In the genomic region with DNA sequence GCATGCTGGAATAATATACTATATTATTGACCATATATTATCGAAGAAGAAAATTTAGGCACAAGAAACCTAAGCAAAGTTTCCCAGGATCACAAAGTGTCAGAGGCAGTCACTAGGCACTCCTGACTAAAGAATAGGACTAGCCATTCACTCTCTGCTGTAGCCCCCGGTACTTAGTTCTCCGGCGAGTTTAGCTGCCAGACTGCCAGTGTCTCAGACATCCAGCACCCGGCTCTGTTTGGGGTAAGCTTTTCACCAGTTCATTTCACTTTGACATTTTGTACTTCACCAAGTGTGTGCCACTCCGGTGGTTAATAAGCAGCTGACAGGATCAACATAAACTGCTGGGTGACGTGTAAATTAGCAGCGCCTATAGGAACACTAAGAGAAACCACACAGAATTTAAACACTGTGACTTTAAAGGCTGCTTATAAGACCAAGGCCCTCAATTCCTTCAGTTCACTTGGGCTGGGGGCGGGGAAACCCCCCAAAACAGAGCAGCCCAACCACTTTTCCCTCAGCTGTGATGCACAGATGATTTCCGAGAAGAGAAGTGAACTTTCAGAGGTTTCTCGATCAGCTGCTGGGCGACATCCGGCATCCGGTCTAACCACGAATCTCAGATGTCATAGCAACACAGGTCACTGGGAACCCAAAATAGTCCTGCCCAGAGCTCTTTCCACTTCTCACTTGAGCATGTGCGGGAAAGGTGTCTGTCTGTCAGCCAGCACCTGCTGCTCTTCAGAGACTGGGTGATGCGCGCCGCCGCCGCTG, we compare ENCODE assay signal across 8 mouse cellular contexts.
DNase-seq lines count a peak whose midpoint lies in the region; ATAC-seq lines count a peak whose summit lies in the region.

No protein-coding gene starts in this region.

- H3K27ac ChIP-seq in forebrain, embryonic 11.5 days (ENCODE audit: low read depth, low read length): no peak overlapping the region
- H3K27ac ChIP-seq in forebrain, embryonic 12.5 days: no peak overlapping the region

- H3K36me3 ChIP-seq in forebrain, embryonic 11.5 days (ENCODE audit: control insufficient read depth, insufficient read depth, low read length): no peaks in the 10 kb centered on the region
- no peaks in the 10 kb centered on the region for H3K36me3 ChIP-seq in forebrain, embryonic 12.5 days (replicated peaks)

- no peak overlapping the region for H3K4me2 ChIP-seq in forebrain, embryonic 11.5 days (ENCODE audit: low read depth, low read length, severe bottlenecking)
- H3K4me2 ChIP-seq in forebrain, embryonic 12.5 days: no peak overlapping the region

- no peaks in the 10 kb centered on the region for H3K27me3 ChIP-seq in forebrain, embryonic 11.5 days (ENCODE audit: control insufficient read depth, insufficient read depth, low read length)
- H3K27me3 ChIP-seq in forebrain, embryonic 12.5 days: no peaks in the 10 kb centered on the region

- DNase-seq in forebrain, embryonic 11.5 days (ENCODE audit: low spot score): no peak
- peak; percentile 88 for DNase-seq in A20 (ENCODE audit: low read depth, low spot score)
- peak; percentile 27 for DNase-seq in cerebellum, adult 9-11 months
- DNase-seq in induced T-regulatory cell, adult 2 months (ENCODE audit: low read depth): peak; percentile 98
- DNase-seq in spleen, postnatal 10 days (ENCODE audit: low spot score in 2 of 2): peak; percentile 44 to 84
- DNase-seq in urinary bladder, adult 2 months (ENCODE audit: low spot score): no peak

- ATAC-seq in forebrain, embryonic 11.5 days (replicated peaks; ENCODE audit: low FRiP score): 0 out of 2 replicates have a peak, but pooled peaks have one; percentile 33
- no peak; the same call in 1 of the 2 replicates for ATAC-seq in forebrain, embryonic 12.5 days (ENCODE audit: low FRiP score)
- ATAC-seq in megakaryocyte-erythroid progenitor cell, adult 5-6 weeks (replicated peaks; ENCODE audit: low FRiP score, low TSS enrichment, poor library complexity, severe bottlenecking): peak; percentile 30

- H3K4me3 ChIP-seq in forebrain, embryonic 11.5 days (ENCODE audit: low read depth, low read length): no peak overlapping the region
- H3K4me3 ChIP-seq in forebrain, embryonic 12.5 days (replicated peaks): no peak overlapping the region

- no peak overlapping the region for H3K9ac ChIP-seq in forebrain, embryonic 11.5 days (ENCODE audit: low read length)
- no peak overlapping the region for H3K9ac ChIP-seq in forebrain, embryonic 12.5 days

- WGBS in forebrain, embryonic 11.5 days: 83% methylated on average over 21 of the region's 21 CpGs
- 65% methylated on average over 21 of the region's 21 CpGs for WGBS in forebrain, embryonic 12.5 days

- H3K9me3 ChIP-seq in forebrain, embryonic 11.5 days (ENCODE audit: control insufficient read depth, low read length): no peaks in the 10 kb centered on the region
- no peaks in the 10 kb centered on the region for H3K9me3 ChIP-seq in forebrain, embryonic 12.5 days

- H3K4me1 ChIP-seq in forebrain, embryonic 11.5 days (replicated peaks; ENCODE audit: control insufficient read depth, insufficient read depth, low read length): no peaks in the 10 kb centered on the region
- peaks cover 16% of the 10 kb centered on the region for H3K4me1 ChIP-seq in forebrain, embryonic 12.5 days

Comparison
In these comparisons a context has a peak if more than half of its experiments do, and no peak if none do; other contexts are left out.
1. DNase-seq: peak in A20 (single experiment), cerebellum, adult 9-11 months (single experiment), induced T-regulatory cell, adult 2 months (single experiment) and spleen, postnatal 10 days (2 of 2); none in forebrain, embryonic 11.5 days (single experiment) and urinary bladder, adult 2 months (single experiment).